Mouse (Mus musculus): Measurements from ENCODE around the gene Macrod2.

DNA sequence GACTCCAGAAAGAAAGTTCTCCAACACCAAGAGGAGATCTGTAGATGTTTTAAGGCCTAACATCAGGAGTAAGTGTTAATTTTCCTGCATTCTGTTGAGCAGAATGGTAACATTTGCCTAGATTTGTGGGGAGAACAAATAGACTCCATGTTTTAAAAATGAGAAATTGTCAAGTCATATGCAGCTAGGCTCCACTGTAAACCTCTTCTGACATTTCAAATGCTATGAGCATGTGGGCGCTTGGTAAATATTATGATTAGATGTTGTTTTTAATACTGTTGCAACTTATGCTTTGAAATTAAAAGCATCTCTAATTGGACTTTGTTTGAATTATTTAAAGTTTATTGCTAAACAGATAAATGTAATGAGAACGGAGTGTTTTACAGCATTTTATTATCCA, 220.3 kb downstream of the Macrod2 start:
- TF ChIP-seq POLR2A (IDR thresholded peaks at IDR 0.05; ENCODE audit: extremely low read depth, insufficient read depth, low read length) (no peak), CTCF (IDR thresholded peaks at IDR 0.05; ENCODE audit: low read depth, low read length) (no peak)
